Mouse (Mus musculus): ENCODE data around the gene Gtf2h5.

The Gtf2h5 gene

GRCm38 (mm10) chr17:6115085-6115484, 35.5 kb downstream of the Gtf2h5 start:
- no peak for DNase-seq

- DNase-seq: no peak
Measured at GRCm38 (mm10) chr17:6117148-6117725, 37.7 kb downstream of the Gtf2h5 start.

- no peak for DNase-seq
Measured at GRCm38 (mm10) chr17:6117917-6118316, 38.3 kb downstream of the Gtf2h5 start.

GRCm38 (mm10) chr17:6118861-6119260, 39.3 kb downstream of the Gtf2h5 start:
- no peak for DNase-seq

GRCm38 (mm10) chr17:6123776-6124175, 44.2 kb downstream of the Gtf2h5 start:
- no peak for DNase-seq

GRCm38 (mm10) chr17:6125441-6125840, 45.9 kb downstream of the Gtf2h5 start:
- no peak for DNase-seq

- DNase-seq: no peak
Measured at GRCm38 (mm10) chr17:6128039-6128438, 48.5 kb downstream of the Gtf2h5 start.

GRCm38 (mm10) chr17:6129361-6129760, 49.8 kb downstream of the Gtf2h5 start:
- DNase-seq: no peak

GRCm38 (mm10) chr17:6131083-6131482, 51.5 kb downstream of the Gtf2h5 start:
- DNase-seq: no peak

All from thymus, postnatal 25 days (tissue).